Mouse (Mus musculus) megakaryocyte, embryonic 14.5 days (primary cell): Measurements from ENCODE around the gene Ifna13.

ENCODE experiments used
- FLI1 ChIP-seq: IDR thresholded peaks from 2 replicates; pipeline ENCODE4 v1.6.1; 2012; ENCODE audit warnings: low read length, inconsistent platforms, mixed read lengths
- GATA1 ChIP-seq: IDR thresholded peaks from 3 replicates; pipeline ENCODE4 v1.6.1; 2012; ENCODE audit warnings: mixed read lengths, low read length, inconsistent platforms, borderline replicate concordance

DNA sequence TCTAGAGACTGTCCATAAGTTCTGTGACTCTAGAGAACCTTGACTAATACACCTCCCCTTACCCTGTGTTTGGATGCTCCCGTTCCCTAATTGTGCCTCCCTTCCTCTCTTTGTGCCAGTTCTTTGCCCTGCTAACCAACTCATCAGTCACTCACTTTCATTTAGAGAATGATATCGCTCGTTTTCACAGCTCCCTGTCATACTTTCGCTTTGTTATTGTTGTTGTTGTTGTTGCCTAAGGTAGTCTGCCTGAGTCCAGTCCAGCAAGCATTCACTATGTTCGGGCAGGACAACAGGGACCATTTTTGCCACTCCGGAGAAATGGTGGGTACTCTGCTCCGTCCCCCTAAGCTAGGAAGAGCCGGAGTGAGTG lies 3.6 kb downstream of the Ifna13 start:
- no peak for TF ChIP-seq GATA1
- no peak for TF ChIP-seq FLI1
